Mouse (Mus musculus) intestine, embryonic 14.5 days (tissue): ENCODE data around the gene Srebf1. TPM values are rescaled to one million over a fixed set of nuclear protein-coding genes. Genes with fewer than 3 reads are reported as not detected.
A peak's percentile ranks its signal among the peaks of the same experiment; 100 is the strongest.

Source experiments
- ATAC-seq: fragments of 200-750 bp; cut with Nextera tagmentation; replicated peaks from 2 replicates; pipeline ENCODE4 v1.8.0; 2017; ENCODE audit warnings: low read depth, moderate number of reproducible peaks, moderate TSS enrichment, moderate library complexity; ENCODE audit not compliant: low FRiP score, low TSS enrichment
- DNase-seq: peaks from one replicate; pipeline ENCODE4 v3.0.0-alpha.2; 2018; ENCODE audit warnings: low spot score
- H3K27ac ChIP-seq: fragments of 300-500 bp; sonication (generic); 2 replicates; pipeline ENCODE4 v1.5.1; 2014; ENCODE audit warnings: low read depth, mild to moderate bottlenecking, control low read depth
- H3K27me3 ChIP-seq: fragments of 300-500 bp; sonication (generic); replicated peaks from 2 replicates; pipeline ENCODE4 v1.6.1; 2014; ENCODE audit warnings: low read length, control low read depth; ENCODE audit not compliant: control insufficient read depth, insufficient read depth
- H3K36me3 ChIP-seq: fragments of 300-500 bp; sonication (generic); 2 replicates; pipeline ENCODE4 v1.6.1; 2014; ENCODE audit warnings: low read length, control low read depth; ENCODE audit not compliant: control insufficient read depth, insufficient read depth
- H3K4me1 ChIP-seq: fragments of 300-500 bp; sonication (generic); replicated peaks from 2 replicates; pipeline ENCODE4 v1.6.1; 2014; ENCODE audit warnings: low read length, control low read depth, mixed read lengths; ENCODE audit not compliant: control insufficient read depth, insufficient read depth
- H3K4me2 ChIP-seq: fragments of 300-500 bp; sonication (generic); 2 replicates; pipeline ENCODE4 v1.6.1; 2014; ENCODE audit warnings: low read length
- H3K4me3 ChIP-seq: fragments of 300-500 bp; sonication (generic); 2 replicates; pipeline ENCODE4 v1.5.1; 2014; ENCODE audit warnings: low read depth, low read length, control low read depth, mixed read lengths
- H3K9ac ChIP-seq: fragments of 300-500 bp; sonication (generic); 2 replicates; pipeline ENCODE4 v1.6.1; 2014; ENCODE audit warnings: mild to moderate bottlenecking, low read length
- H3K9me3 ChIP-seq: fragments of 300-500 bp; sonication (generic); 2 replicates; pipeline ENCODE4 v1.6.1; 2016; ENCODE audit warnings: low read length, control low read depth; ENCODE audit not compliant: control insufficient read depth
- WGBS: fragments of 180-500 bp; shearing (Covaris S2); extraction: QIAGEN DNeasy Blood & Tissue Kit; methylation state at CpG from one replicate; pipeline ENCODE4 v1.1.7; 2014; 5-methylcytosine and 5-hydroxymethylcytosine counted together
- polyA plus RNA-seq: library from polyadenylated mRNA; unstranded; fragments of >200 nt; fragmentation: Nextera tagmentation; extraction: Ambion mirVana; gene quantifications from 2 replicates; pipeline ENCODE4 v1.2.1, GENCODE M21; 2014

Srebf1 gene
- polyA plus RNA-seq: 85.0 and 97.7 TPM in 2 replicates

DNA sequence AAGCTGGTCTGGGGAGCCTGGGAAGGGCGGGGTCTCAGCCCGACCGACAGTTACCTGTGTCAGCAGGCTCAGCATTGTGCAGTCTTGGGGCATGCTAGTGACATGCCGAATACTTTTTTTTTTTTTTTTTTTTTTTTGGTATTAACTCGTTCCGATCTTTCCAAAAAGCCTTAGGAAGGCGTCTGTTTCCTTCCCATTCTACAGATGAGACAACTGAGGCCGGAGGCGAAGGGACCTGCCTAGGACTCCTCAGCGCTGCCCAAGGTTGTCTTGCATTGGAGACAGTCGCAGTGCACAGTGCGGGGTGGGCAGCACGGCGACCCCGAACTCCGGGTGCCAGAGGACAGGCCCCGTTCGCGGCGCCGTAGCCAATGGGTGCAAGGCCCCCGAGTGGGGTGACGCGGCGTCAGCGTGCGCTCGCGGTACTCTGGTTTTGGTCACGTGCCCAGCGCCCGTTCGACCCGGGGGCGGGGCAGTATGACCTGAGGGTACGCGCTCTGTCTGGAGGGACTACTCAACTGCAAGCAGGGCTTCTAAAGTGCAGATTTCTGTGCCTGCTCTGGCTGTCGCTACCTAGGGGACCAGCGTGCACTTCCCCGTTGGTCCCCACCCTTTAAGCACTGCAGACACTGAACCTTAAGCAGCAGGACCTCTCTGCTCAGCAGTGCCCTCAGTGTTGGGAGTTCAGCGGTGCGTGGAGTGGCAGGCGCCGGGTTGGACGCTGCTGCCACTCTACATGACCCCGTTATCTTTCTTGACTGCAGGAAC is at the start of gene Srebf1:
TSS of gene Srebf1 (minus strand) at position 113 of the 768 bp plus-strand sequence.
- ATAC-seq (peak; percentile 79), DNase-seq (peak; percentile 89)
- 5% methylated on average over 46 of the region's 46 CpGs for WGBS
- peaks cover 13% of the 10 kb centered on the region; the same call in 1 of the 2 replicates for H3K36me3 ChIP-seq
- peak within 1 kb of the TSS; percentile 39 for H3K4me3 ChIP-seq
- peaks cover 24% of the 10 kb centered on the region for H3K4me1 ChIP-seq
- peak within 1 kb of the TSS; percentile 77 for H3K4me2 ChIP-seq
- H3K27ac ChIP-seq: peak within 1 kb of the TSS; percentile 77
- no peaks in the 10 kb centered on the region for H3K9me3 ChIP-seq
- no peaks in the 10 kb centered on the region for H3K27me3 ChIP-seq
- H3K9ac ChIP-seq: peak within 1 kb of the TSS; percentile 47

GRCm38 (mm10) chr11:60268563-60268962 is 46.2 kb upstream of the Srebf1 start:
- H3K4me2 ChIP-seq: no peak overlapping the region
- no peak overlapping the region for H3K27ac ChIP-seq
- H3K4me1 ChIP-seq: peaks cover 14% of the 10 kb centered on the region
- ATAC-seq (no peak), DNase-seq (no peak)
- no peak overlapping the region for H3K9ac ChIP-seq
- H3K9me3 ChIP-seq: no peaks in the 10 kb centered on the region
- no peaks in the 10 kb centered on the region for H3K27me3 ChIP-seq
- H3K36me3 ChIP-seq: 0 out of 2 replicates have a peak, but pooled peaks cover 6% of the 10 kb centered on the region
- no peak overlapping the region for H3K4me3 ChIP-seq
- 59% methylated on average over 3 of the region's 3 CpGs for WGBS

DNA sequence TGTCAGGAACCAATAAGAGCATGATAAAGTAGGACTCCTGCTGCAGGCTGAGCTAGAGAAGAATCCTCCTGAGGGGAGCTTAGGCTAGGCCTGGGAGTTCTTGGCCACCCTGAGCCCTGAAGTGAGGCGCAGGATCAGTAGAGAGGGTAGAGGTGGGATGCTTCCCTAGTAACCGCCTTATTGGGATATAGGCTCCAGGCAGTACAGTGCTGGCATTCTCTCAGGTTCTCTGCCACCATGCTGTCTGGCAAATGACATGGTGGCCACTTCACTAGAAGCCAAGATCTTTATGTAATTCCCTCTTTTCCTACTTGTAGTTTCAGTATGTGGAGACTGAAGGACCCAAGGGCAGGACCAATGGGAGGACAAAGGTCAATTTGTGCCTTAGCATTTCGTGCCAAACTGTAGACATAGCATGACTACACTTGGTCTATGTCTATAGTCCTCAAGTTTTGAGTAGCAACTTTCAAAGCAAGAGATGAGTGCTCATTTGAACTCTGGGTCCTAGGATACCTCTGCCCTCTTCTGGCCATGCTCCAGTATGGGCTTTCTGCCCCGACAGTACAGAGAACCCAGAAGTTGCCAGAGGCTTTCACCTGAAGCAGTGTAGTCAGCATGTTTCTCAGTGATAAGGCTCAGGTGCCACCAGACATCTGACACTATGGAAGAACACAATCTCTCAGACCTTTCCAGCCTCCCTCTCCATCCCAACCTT is 43.0 kb upstream of the Srebf1 start:
- no peaks in the 10 kb centered on the region for H3K9me3 ChIP-seq
- H3K4me2 ChIP-seq: no peak overlapping the region
- H3K36me3 ChIP-seq: 0 out of 2 replicates have a peak, but pooled peaks cover 8% of the 10 kb centered on the region
- WGBS: 88% methylated on average over 4 of the region's 4 CpGs
- no peak overlapping the region for H3K4me3 ChIP-seq
- no peak overlapping the region for H3K27ac ChIP-seq
- H3K4me1 ChIP-seq: no peaks in the 10 kb centered on the region
- no peaks in the 10 kb centered on the region for H3K27me3 ChIP-seq
- DNase-seq: no peak
- ATAC-seq: no peak
- H3K9ac ChIP-seq: no peak overlapping the region

- 86% methylated on average over 1 of the region's 1 CpGs for WGBS
- no peak for DNase-seq
- Histone ChIP-seq H3K4me1 (no peaks in the 10 kb centered on the region), H3K4me3 (no peak overlapping the region), H3K27me3 (no peaks in the 10 kb centered on the region), H3K9me3 (no peaks in the 10 kb centered on the region), H3K36me3 (0 out of 2 replicates have a peak, but pooled peaks cover 2% of the 10 kb centered on the region), H3K4me2 (no peak overlapping the region), H3K27ac (no peak overlapping the region), H3K9ac (no peak overlapping the region)
- ATAC-seq: no peak
Measured at GRCm38 (mm10) chr11:60264651-60265050, 42.3 kb upstream of the Srebf1 start.

GRCm38 (mm10) chr11:60262396-60262795 is 40.0 kb upstream of the Srebf1 start:
- no peak overlapping the region for H3K4me3 ChIP-seq
- H3K27me3 ChIP-seq: no peaks in the 10 kb centered on the region
- H3K4me2 ChIP-seq: no peak overlapping the region
- ATAC-seq: no peak
- no peak for DNase-seq
- H3K4me1 ChIP-seq: no peaks in the 10 kb centered on the region
- H3K9ac ChIP-seq: no peak overlapping the region
- no peaks in the 10 kb centered on the region for H3K9me3 ChIP-seq
- peaks cover 14% of the 10 kb centered on the region for H3K36me3 ChIP-seq
- H3K27ac ChIP-seq: no peak overlapping the region
- WGBS: 87% methylated on average over 4 of the region's 4 CpGs

DNA sequence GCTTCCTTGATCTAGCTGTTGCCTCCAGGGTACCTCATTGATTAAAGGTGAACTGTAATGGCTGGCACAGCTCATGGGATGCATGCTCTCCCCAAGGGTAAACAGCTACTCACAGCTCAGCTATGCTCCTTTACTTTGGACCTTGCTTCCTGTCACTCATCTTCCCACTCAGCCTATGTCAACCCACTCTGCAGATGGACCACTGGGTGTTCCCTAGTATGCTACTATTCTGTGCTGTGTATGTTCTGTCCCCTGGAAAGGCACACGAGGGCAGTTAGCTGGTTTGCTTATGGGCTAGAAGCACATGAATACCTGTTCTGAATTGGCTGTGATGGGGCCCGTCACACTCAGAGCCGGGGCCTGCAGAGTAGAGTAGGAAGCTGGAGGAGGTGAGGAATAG is 38.4 kb upstream of the Srebf1 start:
- Histone ChIP-seq H3K4me1 (peaks cover 7% of the 10 kb centered on the region), H3K36me3 (peaks cover 19% of the 10 kb centered on the region), H3K9me3 (no peaks in the 10 kb centered on the region), H3K4me3 (no peak overlapping the region), H3K27me3 (no peaks in the 10 kb centered on the region), H3K4me2 (no peak overlapping the region), H3K27ac (no peak overlapping the region), H3K9ac (no peak overlapping the region)
- WGBS: 90% methylated on average over 3 of the region's 3 CpGs
- no peak for DNase-seq
- ATAC-seq: no peak

- ATAC-seq (no peak), DNase-seq (no peak)
- Histone ChIP-seq H3K9me3 (no peaks in the 10 kb centered on the region), H3K36me3 (peaks cover 25% of the 10 kb centered on the region), H3K9ac (no peak overlapping the region), H3K27ac (no peak overlapping the region), H3K27me3 (no peaks in the 10 kb centered on the region), H3K4me1 (peaks cover 10% of the 10 kb centered on the region), H3K4me3 (no peak overlapping the region), H3K4me2 (no peak overlapping the region)
- 67% methylated on average over 2 of the region's 2 CpGs for WGBS
Measured at GRCm38 (mm10) chr11:60257696-60258095, 35.3 kb upstream of the Srebf1 start.

DNA sequence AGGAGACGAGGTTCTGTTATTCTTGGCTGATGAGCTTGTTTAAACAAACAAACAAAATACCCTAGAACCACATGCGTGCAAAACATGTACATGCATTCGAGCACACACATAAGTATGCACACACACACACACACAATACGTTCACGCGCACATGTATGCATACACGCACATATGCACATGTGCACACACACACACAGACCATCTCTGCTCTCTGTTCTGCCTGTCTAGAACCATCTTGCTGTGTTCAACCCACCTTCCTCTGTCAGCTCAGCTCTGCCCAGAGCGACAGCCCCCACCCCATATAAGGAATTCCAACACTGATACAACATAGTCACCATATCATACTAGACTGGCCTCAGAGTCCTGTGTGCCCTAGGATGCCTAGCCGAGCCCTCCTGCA is 34.3 kb upstream of the Srebf1 start:
- peaks cover 23% of the 10 kb centered on the region for H3K36me3 ChIP-seq
- ATAC-seq (no peak), DNase-seq (no peak)
- no peaks in the 10 kb centered on the region for H3K9me3 ChIP-seq
- 80% methylated on average over 9 of the region's 9 CpGs for WGBS
- no peak overlapping the region for H3K4me3 ChIP-seq
- H3K27ac ChIP-seq: no peak overlapping the region
- H3K4me2 ChIP-seq: no peak overlapping the region
- H3K9ac ChIP-seq: no peak overlapping the region
- H3K27me3 ChIP-seq: no peaks in the 10 kb centered on the region
- peaks cover 10% of the 10 kb centered on the region for H3K4me1 ChIP-seq
